ENCODE assay signal across 1 mouse cellular context in genomic region chr3:121330244-121330646, GRCm38 (mm10).
TF ChIP-seq lines count a peak whose summit lies in the region.

No protein-coding gene starts in this region.

TF ChIP-seq in CH12.LX, 34 proteins besides CTCF, POLR2A, EP300 and RAD21 (continued from another document):
- TF ChIP-seq POLR2AphosphoS2 (IDR thresholded peaks at IDR 0.05; ENCODE audit: low read depth, low read length) (no peak), ZC3H11A (IDR thresholded peaks at IDR 0.05; ENCODE audit: low read depth, low read length) (no peak), RCOR1 (conservative IDR thresholded peaks at IDR 0.05; ENCODE audit: low read depth, low read length) (no peak), SIN3A (IDR thresholded peaks at IDR 0.05; ENCODE audit: low read length) (no peak)
